Mouse (Mus musculus) small intestine, adult 2 months (tissue): ENCODE results near the gene Zfp13.

Experiments
- CTCF ChIP-seq: fragments of 200-500 bp; IDR thresholded peaks from 2 replicates; pipeline ENCODE4 v1.5.1; 2012; ENCODE audit warnings: low read depth, mild to moderate bottlenecking, control low read depth, inconsistent platforms, low read length, moderate library complexity, mixed read lengths; ENCODE audit not compliant: insufficient replicate concordance, insufficient read length; ENCODE audit errors: extremely low read depth
- POLR2A ChIP-seq: fragments of 200-500 bp; IDR thresholded peaks from 2 replicates; pipeline ENCODE4 v1.6.1; 2012; ENCODE audit warnings: low read depth, mild to moderate bottlenecking, control low read depth, inconsistent platforms, low read length, moderate library complexity

DNA sequence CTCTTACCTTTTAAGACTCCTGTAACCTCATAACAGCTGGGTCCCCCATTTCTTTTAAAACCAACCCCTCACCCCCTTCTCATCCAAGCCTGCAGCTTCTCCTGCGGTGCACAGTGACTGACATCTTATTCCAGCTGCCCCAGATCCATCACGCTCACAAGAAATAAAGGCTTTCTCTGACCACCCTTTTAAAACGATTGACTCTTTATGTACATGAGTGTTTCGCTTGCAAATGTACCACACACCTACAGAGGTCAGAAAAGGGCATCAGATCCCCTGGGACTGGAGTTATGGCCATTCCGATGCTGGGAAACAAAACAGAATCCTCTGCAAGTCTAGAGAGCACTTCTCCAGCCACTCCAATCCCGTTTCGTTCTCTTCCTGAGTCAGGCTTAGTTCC lies 28.5 kb upstream of the Zfp13 start:
- TF ChIP-seq CTCF, result no peak
- no peak for TF ChIP-seq POLR2A
